Mouse (Mus musculus) erythroblast, embryonic 14.5 days (primary cell): ENCODE measurements around the gene Mepe. TPM values are rescaled to one million over a fixed set of nuclear protein-coding genes. Genes with fewer than 3 reads are reported as not detected.

Source experiments
- H3K27me3 ChIP-seq: 2 replicates; pipeline ENCODE4 v1.6.1; 2012; ENCODE audit warnings: inconsistent platforms; ENCODE audit not compliant: control insufficient read depth
- H3K36me3 ChIP-seq: 2 replicates; pipeline ENCODE4 v1.6.1; 2012; ENCODE audit warnings: mild to moderate bottlenecking, inconsistent platforms; ENCODE audit not compliant: control insufficient read depth
- H3K4me1 ChIP-seq: 2 replicates; pipeline ENCODE4 v1.6.1; 2012; ENCODE audit warnings: inconsistent platforms; ENCODE audit not compliant: control insufficient read depth
- H3K4me3 ChIP-seq: replicated peaks from 2 replicates; pipeline ENCODE3; 2012; ENCODE audit warnings: moderate library complexity, mild to moderate bottlenecking, inconsistent platforms
- H3K9me3 ChIP-seq: 2 replicates; pipeline ENCODE4 v1.6.1; 2012; ENCODE audit warnings: low read length, inconsistent platforms, mixed read lengths; ENCODE audit not compliant: control insufficient read depth
- GATA1 ChIP-seq: IDR thresholded peaks from 2 replicates; pipeline ENCODE4 v1.6.1; 2012; ENCODE audit warnings: low read length, inconsistent platforms, mixed read lengths
- TAL1 ChIP-seq: IDR thresholded peaks from 3 replicates; pipeline ENCODE4 v1.6.1; 2012; ENCODE audit warnings: low read length, inconsistent platforms, mixed read lengths
- polyA plus RNA-seq: library from polyadenylated mRNA; stranded (reverse); fragments of >175 nt; gene quantifications from 2 replicates; pipeline ENCODE4 v1.2.3, GENCODE M21; 2012

The Mepe gene
- polyA plus RNA-seq, 1 experiment: not detected

DNA sequence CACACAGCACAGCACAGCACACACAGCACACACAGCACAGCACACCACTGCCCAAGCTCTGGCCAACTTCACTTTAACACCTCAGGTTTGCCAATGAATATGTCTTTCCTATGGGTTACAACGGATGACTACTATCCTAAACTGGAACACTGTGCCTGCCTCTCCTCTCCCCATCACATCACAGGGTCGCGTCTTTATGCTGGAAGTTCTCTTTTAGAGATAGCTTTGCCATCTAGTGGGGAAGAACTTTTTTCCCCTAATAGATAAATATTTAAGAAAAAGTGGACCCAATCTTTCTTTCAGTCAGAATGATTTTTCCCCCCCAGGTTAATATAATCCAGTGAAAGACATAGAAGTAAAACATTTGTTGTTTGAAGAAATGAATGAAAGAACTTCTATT lies 7.2 kb downstream of the Mepe start:
- TF ChIP-seq GATA1 (no peak), TAL1 (no peak)
- H3K36me3 ChIP-seq: no peaks in the 10 kb centered on the region
- no peak overlapping the region for H3K4me3 ChIP-seq
- no peaks in the 10 kb centered on the region for H3K4me1 ChIP-seq
- no peaks in the 10 kb centered on the region; the same call in 1 of the 2 replicates for H3K9me3 ChIP-seq
- H3K27me3 ChIP-seq: no peaks in the 10 kb centered on the region

DNA sequence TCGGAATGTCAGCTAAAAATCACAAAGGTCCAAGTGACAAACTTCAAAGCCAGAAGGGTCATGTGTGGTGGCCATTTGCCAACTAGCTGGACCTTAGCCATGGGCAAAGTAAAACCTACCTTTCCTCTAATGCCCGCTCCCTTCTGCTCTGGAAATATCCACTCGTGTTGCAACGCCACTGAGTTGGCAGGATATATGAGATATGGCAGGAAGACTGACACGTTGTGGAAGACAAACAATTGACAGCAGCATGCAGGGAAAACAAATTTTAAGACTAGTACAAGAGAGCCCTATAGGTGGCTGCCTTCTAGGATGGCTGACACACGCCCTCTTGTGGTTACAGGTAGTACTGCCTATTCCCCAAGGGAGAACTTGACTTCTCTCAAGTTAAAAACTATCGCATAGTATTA lies 8.1 kb downstream of the Mepe start:
- no peak overlapping the region for H3K4me3 ChIP-seq
- H3K36me3 ChIP-seq: no peaks in the 10 kb centered on the region
- H3K4me1 ChIP-seq: no peaks in the 10 kb centered on the region
- H3K9me3 ChIP-seq: no peaks in the 10 kb centered on the region; the same call in 1 of the 2 replicates
- TF ChIP-seq TAL1: no peak
- no peak for TF ChIP-seq GATA1
- H3K27me3 ChIP-seq: no peaks in the 10 kb centered on the region

DNA sequence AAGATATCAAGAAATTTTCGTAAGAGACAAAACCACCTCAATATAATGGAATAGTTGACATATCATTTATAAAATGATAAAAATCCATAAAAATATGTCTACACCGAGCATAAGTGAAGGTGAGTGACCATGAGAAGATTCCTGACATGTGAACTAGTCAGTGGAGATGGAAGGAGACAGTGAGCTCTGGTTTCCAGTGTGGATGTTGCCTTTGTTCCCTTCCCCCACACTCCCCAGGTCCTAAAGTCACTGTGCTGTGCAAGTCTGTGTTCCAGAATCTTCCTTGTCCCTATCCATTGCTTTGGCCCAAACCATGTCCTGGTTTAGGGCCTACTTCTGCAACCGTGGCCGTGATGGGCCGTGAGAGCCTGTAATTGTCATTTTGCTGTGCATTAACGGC lies 8.5 kb downstream of the Mepe start:
- Histone ChIP-seq H3K9me3 (no peaks in the 10 kb centered on the region; the same call in 1 of the 2 replicates), H3K4me3 (no peak overlapping the region)
- no peak for TF ChIP-seq TAL1
- TF ChIP-seq GATA1: no peak

DNA sequence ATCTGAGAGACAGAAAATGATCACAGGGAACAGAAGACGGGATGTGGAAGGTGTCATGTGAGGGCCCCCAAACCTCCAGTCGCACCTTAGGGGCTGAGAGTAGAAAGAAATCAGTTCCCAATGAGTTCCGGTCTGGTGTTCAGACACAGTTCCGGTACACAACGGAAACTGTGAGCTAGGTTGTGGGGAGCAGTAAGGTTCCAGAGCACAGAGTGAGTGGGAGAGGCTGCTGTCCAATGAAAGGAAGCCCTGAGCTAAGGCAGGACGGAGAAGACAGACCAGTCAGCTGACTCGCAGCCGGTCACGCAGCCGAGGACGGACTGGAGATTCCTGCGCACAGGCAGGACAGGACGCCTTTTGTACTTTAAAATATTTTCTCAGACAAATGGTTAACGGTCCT lies 9.4 kb downstream of the Mepe start:
- no peak for TF ChIP-seq TAL1
- TF ChIP-seq GATA1: no peak
- no peaks in the 10 kb centered on the region for H3K27me3 ChIP-seq
- H3K36me3 ChIP-seq: no peaks in the 10 kb centered on the region
- no peaks in the 10 kb centered on the region; the same call in 1 of the 2 replicates for H3K9me3 ChIP-seq
- no peak overlapping the region for H3K4me3 ChIP-seq
- H3K4me1 ChIP-seq: no peaks in the 10 kb centered on the region

More for the DNA sequence above, 8.5 kb downstream of the Mepe start:
- Histone ChIP-seq H3K36me3 (no peaks in the 10 kb centered on the region), H3K4me1 (no peaks in the 10 kb centered on the region), H3K27me3 (no peaks in the 10 kb centered on the region)

DNA sequence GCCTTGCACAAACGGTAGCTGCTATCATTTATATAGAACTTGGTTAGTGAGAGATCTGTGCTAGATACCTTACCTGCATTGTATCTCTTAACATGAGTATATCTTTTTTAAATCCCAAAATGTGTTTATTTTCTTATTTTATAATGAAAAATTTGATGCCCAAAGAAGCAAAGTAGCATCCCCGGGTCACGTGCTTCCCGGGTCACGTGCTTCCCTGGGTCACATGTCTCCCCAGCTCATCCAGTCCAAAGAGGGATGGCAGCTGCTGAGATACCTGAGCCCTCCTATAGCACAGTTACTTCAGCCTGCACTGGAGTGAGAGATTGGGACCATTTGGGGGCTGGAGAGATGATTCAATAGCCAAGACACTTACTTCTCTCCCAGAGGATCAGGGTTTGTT lies 10.8 kb downstream of the Mepe start:
- Histone ChIP-seq H3K36me3 (no peaks in the 10 kb centered on the region), H3K27me3 (no peaks in the 10 kb centered on the region), H3K9me3 (no peaks in the 10 kb centered on the region; the same call in 1 of the 2 replicates), H3K4me3 (no peak overlapping the region), H3K4me1 (no peaks in the 10 kb centered on the region)
- TF ChIP-seq TAL1 (no peak), GATA1 (no peak)

DNA sequence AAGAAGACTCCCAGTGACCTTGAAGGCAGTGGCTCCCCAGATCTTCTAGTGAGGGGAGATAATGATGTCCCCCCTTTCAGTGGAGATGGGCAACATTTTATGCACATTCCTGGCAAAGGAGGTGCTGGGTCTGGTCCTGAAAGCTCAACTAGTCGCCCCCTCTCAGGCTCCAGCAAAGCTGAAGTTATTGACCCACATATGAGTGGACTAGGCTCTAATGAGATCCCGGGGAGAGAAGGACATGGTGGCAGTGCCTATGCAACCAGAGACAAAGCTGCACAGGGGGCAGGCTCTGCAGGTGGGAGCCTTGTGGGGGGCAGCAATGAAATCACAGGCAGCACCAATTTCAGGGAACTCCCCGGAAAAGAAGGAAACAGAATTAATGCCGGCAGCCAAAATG lies 12.4 kb downstream of the Mepe start:
- Histone ChIP-seq H3K36me3 (no peaks in the 10 kb centered on the region), H3K4me1 (no peaks in the 10 kb centered on the region), H3K9me3 (no peaks in the 10 kb centered on the region), H3K4me3 (no peak overlapping the region), H3K27me3 (no peaks in the 10 kb centered on the region)
- TF ChIP-seq TAL1 (no peak), GATA1 (no peak)

DNA sequence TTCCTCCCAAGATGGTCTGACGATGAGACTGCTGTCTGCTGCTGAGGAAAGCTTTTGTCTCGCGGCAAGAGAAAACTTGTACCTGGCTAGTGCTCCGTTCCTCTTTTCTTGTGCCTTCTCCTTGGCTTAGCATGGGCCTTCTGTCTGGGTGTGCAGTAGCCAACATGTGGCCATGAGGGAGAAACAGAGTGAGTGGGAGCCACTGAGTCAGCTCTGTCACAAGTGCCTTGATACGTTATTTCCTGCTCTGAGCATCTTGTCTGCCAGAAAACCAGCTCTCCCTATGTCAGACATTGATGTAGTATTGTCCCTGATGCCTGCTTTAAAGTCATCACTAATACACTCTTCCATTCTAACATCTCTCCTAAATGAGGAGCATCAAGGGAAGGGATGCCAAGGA lies 13.9 kb downstream of the Mepe start:
- no peaks in the 10 kb centered on the region for H3K36me3 ChIP-seq
- no peaks in the 10 kb centered on the region for H3K4me1 ChIP-seq
- no peak overlapping the region for H3K4me3 ChIP-seq
- no peak for TF ChIP-seq TAL1
- TF ChIP-seq GATA1: no peak
- no peaks in the 10 kb centered on the region for H3K27me3 ChIP-seq
- no peaks in the 10 kb centered on the region for H3K9me3 ChIP-seq

DNA sequence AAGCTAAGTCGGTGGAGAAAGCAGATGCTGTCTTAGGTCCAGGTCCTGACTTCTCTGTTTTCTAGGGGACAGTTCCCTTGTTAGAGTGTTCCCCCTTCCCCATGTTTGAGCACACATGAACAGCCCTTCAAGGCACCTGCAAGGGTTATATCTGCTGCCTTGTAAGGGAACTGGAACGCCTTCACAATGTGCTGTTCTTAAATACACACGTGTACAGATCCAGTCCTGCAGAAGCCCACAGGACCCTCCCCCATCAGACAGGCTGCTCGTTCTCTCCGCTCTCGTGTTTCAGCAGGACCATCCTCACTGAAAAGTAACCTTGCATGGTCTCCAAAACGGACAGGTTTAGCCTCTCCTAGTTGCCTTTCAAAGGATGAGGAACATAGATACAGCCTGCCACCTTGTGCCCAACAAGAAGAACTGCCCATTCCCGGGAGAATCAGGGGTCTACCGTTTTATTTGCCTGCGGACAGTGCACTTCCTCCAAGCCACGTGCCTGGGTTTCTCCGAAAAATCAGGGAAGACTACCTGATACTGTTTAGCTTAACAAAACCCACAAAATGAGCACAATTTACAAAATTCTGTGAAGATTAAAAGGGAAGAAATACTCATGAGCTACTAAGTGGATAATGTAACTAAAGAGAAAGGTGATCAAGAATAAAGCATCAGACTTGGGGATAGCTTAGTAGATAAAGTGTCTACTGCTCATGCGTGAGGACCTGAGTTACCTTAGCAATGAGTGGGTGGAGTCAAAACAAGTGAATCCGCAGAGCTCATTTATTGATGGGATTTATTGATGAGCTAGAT lies 14.8 kb downstream of the Mepe start:
- Histone ChIP-seq H3K36me3 (no peaks in the 10 kb centered on the region), H3K9me3 (no peaks in the 10 kb centered on the region), H3K27me3 (no peaks in the 10 kb centered on the region), H3K4me1 (no peaks in the 10 kb centered on the region), H3K4me3 (no peak overlapping the region)
- no peak for TF ChIP-seq TAL1
- TF ChIP-seq GATA1: no peak

DNA sequence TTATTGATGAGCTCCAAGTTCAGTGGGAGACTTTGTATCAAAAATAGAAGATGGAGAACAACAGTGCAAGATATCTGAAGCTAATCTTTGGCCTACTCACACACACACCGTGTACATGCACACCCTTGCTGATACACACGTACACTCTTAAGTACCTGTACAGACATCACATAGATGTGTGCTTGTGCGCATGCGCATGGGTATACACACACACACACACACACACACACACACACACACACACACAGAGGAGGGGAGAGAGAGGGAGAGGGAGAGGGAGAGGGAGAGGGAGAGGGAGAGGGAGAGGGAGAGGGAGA lies 15.3 kb downstream of the Mepe start:
- Histone ChIP-seq H3K36me3 (no peaks in the 10 kb centered on the region), H3K27me3 (no peaks in the 10 kb centered on the region), H3K9me3 (no peaks in the 10 kb centered on the region), H3K4me1 (no peaks in the 10 kb centered on the region), H3K4me3 (no peak overlapping the region)
- no peak for TF ChIP-seq TAL1
- TF ChIP-seq GATA1: no peak

DNA sequence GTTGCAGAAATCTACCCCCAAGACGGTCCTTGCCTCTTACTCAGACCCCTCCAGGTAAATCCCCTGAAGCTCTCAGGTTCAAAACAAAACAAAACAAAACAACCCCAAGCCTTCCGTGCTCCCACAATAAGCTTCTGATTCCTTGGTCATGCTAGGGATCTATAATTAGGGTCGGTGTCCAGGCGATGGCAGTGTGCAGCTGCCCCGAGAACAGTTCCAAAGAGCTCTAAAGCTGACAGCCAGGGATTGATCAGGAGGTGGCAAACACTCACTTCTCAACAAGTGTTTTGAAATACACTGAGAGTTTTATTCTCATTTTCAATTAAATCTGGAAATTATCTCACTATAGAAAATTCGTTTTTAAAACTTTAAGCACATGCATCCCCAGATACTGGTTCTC lies 17.8 kb downstream of the Mepe start:
- Histone ChIP-seq H3K4me3 (no peak overlapping the region), H3K27me3 (no peaks in the 10 kb centered on the region), H3K36me3 (no peaks in the 10 kb centered on the region), H3K9me3 (peaks cover 2% of the 10 kb centered on the region; the same call in 1 of the 2 replicates), H3K4me1 (no peaks in the 10 kb centered on the region)
- TF ChIP-seq GATA1: no peak
- no peak for TF ChIP-seq TAL1
